Mouse (Mus musculus) midbrain, postnatal 0 days (tissue): Measurements from ENCODE around the gene Mptx2. TPM values are rescaled to one million over a fixed set of nuclear protein-coding genes. Genes with fewer than 3 reads are reported as not detected.
A peak's percentile ranks its signal among the peaks of the same experiment; 100 is the strongest.

Experiments used
- ATAC-seq: fragments of 200-750 bp; cut with Nextera tagmentation; 2 replicates; pipeline ENCODE4 v1.8.0; 2017; ENCODE audit warnings: moderate number of reproducible peaks, mild to moderate bottlenecking, moderate TSS enrichment, moderate library complexity; ENCODE audit not compliant: low FRiP score
- DNase-seq: peaks from one replicate; pipeline ENCODE4 v3.0.0-alpha.2; 2015; ENCODE audit warnings: low spot score
- H3K27ac ChIP-seq: fragments of 300-500 bp; sonication (generic); 2 replicates; pipeline ENCODE4 v1.5.1; 2014; ENCODE audit warnings: low read depth, mild to moderate bottlenecking, low read length, mixed read lengths
- H3K27me3 ChIP-seq: fragments of 300-500 bp; sonication (generic); 2 replicates; pipeline ENCODE4 v1.6.1; 2014; ENCODE audit warnings: low read length, control low read depth, mixed read lengths; ENCODE audit not compliant: insufficient read depth
- H3K36me3 ChIP-seq: fragments of 300-500 bp; sonication (generic); 2 replicates; pipeline ENCODE4 v1.6.1; 2014; ENCODE audit warnings: low read length, control low read depth, mixed read lengths; ENCODE audit not compliant: insufficient read depth
- H3K4me1 ChIP-seq: fragments of 300-500 bp; sonication (generic); 2 replicates; pipeline ENCODE4 v1.6.1; 2014; ENCODE audit warnings: mild to moderate bottlenecking, control low read depth, antibody characterized with exemption, low read length, mixed read lengths; ENCODE audit not compliant: insufficient read depth
- H3K4me2 ChIP-seq: fragments of 300-500 bp; sonication (generic); 2 replicates; pipeline ENCODE4 v1.6.1; 2014; ENCODE audit warnings: low read depth, mild to moderate bottlenecking, low read length, mixed read lengths; ENCODE audit not compliant: poor library complexity, severe bottlenecking
- H3K4me3 ChIP-seq: fragments of 300-500 bp; sonication (generic); 2 replicates; pipeline ENCODE4 v1.5.1; 2014; ENCODE audit warnings: low read depth, mild to moderate bottlenecking, low read length, moderate library complexity
- H3K9ac ChIP-seq: fragments of 300-500 bp; sonication (generic); replicated peaks from 2 replicates; pipeline ENCODE4 v1.6.1; 2014; ENCODE audit warnings: mild to moderate bottlenecking, low read length, moderate library complexity, mixed read lengths; ENCODE audit not compliant: poor library complexity, severe bottlenecking
- H3K9me3 ChIP-seq: fragments of 300-500 bp; sonication (generic); 2 replicates; pipeline ENCODE4 v1.6.1; 2016; ENCODE audit warnings: low read length, control low read depth
- CTCF ChIP-seq: IDR thresholded peaks from 2 replicates; pipeline ENCODE4 v1.5.1; 2016; ENCODE audit warnings: antibody characterized with exemption, mild to moderate bottlenecking
- WGBS: fragments of 180-500 bp; shearing (Covaris S2); extraction: QIAGEN DNeasy Blood & Tissue Kit; methylation state at CpG from one replicate; pipeline ENCODE4 v1.1.7; 2014; 5-methylcytosine and 5-hydroxymethylcytosine counted together
- polyA plus RNA-seq: library from polyadenylated mRNA; unstranded; fragments of >200 nt; fragmentation: Nextera tagmentation; extraction: Ambion mirVana; gene quantifications from 2 replicates; pipeline ENCODE4 v1.2.1, GENCODE M21; 2015
- total RNA-seq: library from RNA; depleted of rRNA; stranded (reverse); fragments of >200 nt; gene quantifications from 2 replicates; pipeline ENCODE4 v1.2.3, GENCODE M21; 2014; rRNA removed

Gene Mptx2
- total RNA-seq (not detected in 2 replicates), polyA plus RNA-seq (not detected in 2 replicates)

DNA sequence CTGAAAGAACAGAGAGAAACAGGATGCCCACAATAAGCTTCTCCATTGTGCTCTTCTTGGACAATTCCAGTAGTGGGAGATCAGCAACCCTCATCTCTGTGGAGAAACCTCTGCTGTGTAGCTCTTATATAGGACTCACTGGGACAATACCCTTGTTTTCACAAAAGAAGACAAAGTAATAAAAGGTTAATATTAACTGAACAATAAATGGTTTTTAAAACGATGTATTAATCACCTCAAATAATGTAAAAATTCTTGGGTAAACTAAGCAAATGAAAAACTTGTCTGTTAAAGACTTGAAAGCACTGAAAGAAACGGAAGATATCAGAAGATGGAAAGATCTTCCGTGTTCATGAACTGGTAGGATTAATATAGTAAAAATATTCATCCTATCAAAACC is at the start of gene Mptx2:
Gene Mptx2 (minus strand): TSS at position 101 of the 400 bp plus-strand sequence.
- H3K9me3 ChIP-seq = no peaks in the 10 kb centered on the region
- WGBS = 71% methylated on average over 3 of the region's 3 CpGs
- no peaks in the 10 kb centered on the region for H3K27me3 ChIP-seq
- no peak within 1 kb of the TSS for H3K27ac ChIP-seq
- no peak within 1 kb of the TSS for H3K9ac ChIP-seq
- H3K4me2 ChIP-seq = no peak within 1 kb of the TSS
- no peaks in the 10 kb centered on the region for H3K36me3 ChIP-seq
- no peak within 1 kb of the TSS for H3K4me3 ChIP-seq
- TF ChIP-seq CTCF = no peak
- ATAC-seq (no peak), DNase-seq (no peak)
- no peaks in the 10 kb centered on the region for H3K4me1 ChIP-seq

DNA sequence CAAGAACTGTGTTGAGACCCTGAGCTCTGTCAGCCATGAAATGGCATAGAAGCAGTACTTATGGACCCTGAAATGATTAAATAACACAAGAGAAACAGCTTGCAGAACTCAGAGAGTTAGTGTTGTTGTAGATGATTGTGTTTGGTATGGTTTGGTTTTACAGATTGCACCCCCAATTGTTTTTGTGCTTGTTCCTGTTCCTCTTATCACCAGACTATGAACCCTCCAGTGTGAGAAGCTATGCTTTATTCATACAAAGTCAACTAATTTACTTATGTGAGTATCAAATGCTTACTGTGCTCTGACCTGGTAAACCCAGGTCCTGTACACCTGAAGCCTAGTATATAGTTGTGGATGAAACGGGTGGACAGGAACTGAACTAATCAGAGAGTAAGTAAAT is 49.0 kb upstream of the Mptx2 start:
- H3K27me3 ChIP-seq = no peaks in the 10 kb centered on the region
- no peak overlapping the region for H3K4me3 ChIP-seq
- 41% methylated on average over 1 of the region's 1 CpGs for WGBS
- no peak overlapping the region for H3K9ac ChIP-seq
- no peak for TF ChIP-seq CTCF
- no peak for ATAC-seq
- no peak overlapping the region for H3K4me2 ChIP-seq
- no peaks in the 10 kb centered on the region for H3K36me3 ChIP-seq
- no peak for DNase-seq
- H3K9me3 ChIP-seq = no peaks in the 10 kb centered on the region
- no peak overlapping the region for H3K27ac ChIP-seq
- H3K4me1 ChIP-seq = no peaks in the 10 kb centered on the region

DNA sequence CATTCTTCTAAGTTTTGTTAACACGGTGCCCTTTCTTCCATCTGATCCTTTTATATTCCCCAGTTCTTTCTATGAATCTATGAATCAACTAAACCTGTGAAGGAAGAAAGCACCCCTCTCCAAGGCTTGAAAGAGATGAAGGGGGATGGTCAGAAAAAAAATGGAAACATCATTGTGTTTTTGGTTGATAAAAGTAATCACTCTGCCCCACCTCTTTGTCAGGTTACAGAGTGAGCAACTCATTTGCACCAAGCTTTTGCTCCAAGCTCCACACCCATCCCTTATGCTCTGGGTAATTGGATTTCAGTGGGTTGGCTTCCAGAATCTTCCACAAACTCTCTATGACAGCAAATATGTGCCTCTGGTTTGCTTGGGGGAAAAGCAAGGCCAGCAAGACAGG is 47.8 kb upstream of the Mptx2 start:
- no peak for TF ChIP-seq CTCF
- no peaks in the 10 kb centered on the region for H3K36me3 ChIP-seq
- H3K4me2 ChIP-seq = no peak overlapping the region
- no peaks in the 10 kb centered on the region for H3K4me1 ChIP-seq
- 83% methylated on average over 1 of the region's 1 CpGs for WGBS
- H3K9me3 ChIP-seq = no peaks in the 10 kb centered on the region
- DNase-seq (no peak), ATAC-seq (no peak)
- H3K27ac ChIP-seq = no peak overlapping the region
- H3K4me3 ChIP-seq = no peak overlapping the region
- no peak overlapping the region for H3K9ac ChIP-seq
- no peaks in the 10 kb centered on the region for H3K27me3 ChIP-seq

DNA sequence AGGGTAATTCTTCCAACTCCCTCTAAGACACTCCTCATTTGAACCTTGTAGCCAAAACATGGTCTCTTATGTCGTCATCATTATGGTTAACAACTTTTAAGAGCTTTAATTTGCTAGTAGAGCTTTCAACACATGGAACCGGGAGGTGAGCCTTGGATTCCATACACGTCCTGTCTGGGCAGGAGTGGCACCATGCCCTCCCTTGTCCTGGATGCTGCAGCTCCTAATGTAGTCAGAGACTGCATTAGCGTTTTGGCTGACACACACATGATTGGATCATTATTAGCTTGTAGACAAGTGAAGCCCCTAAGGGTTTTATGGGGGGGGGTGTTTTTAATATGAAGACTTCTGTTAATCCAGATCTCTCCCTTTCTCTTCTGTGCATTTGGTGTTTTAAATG is 47.4 kb upstream of the Mptx2 start:
- Histone ChIP-seq H3K27me3 (no peaks in the 10 kb centered on the region), H3K27ac (no peak overlapping the region), H3K36me3 (no peaks in the 10 kb centered on the region), H3K4me1 (no peaks in the 10 kb centered on the region), H3K9ac (no peak overlapping the region), H3K9me3 (no peaks in the 10 kb centered on the region), H3K4me3 (no peak overlapping the region), H3K4me2 (no peak overlapping the region)
- 67% methylated on average over 4 of the region's 4 CpGs for WGBS
- ATAC-seq (no peak), DNase-seq (no peak)
- no peak for TF ChIP-seq CTCF

DNA sequence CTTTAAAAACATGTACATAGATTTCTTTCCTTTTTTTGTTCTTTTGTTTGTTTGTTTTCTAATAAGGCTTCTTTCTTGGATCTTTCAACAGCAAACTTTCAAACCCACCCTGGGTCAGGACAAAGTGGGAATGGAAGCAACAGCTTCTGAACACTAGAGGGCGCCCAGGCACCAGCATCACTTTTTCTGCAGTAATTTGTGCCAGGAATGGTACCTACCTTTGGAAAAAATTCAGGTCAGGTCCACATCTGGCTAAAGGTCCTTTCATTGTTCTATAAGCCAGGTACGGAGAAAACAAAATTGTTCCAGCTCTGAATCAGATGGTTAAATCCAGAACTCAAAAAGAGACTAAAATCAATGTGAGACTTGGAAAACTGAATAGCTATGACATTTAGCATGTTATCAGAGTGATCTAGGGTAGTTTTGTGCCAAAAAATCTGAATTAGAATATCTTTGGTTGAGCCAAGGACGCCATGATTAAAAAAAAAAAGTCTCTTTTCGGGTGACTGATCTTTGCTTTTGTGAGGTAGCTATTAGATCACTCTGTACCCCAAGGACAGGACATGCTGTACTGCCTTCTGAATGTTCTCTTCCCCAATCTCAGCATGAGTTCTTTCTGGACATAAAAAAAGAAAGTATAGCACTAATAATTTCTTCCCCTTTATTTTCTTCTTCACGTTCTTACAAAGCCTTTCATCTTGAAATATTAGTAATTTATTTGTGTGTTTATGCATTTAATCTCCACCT is 46.4 kb upstream of the Mptx2 start:
- DNase-seq = peak; percentile 35
- Histone ChIP-seq H3K9me3 (no peaks in the 10 kb centered on the region), H3K27me3 (no peaks in the 10 kb centered on the region), H3K4me2 (no peak overlapping the region), H3K9ac (no peak overlapping the region), H3K4me1 (no peaks in the 10 kb centered on the region), H3K4me3 (no peak overlapping the region), H3K36me3 (no peaks in the 10 kb centered on the region), H3K27ac (no peak overlapping the region)
- 34% methylated on average over 5 of the region's 5 CpGs for WGBS
- no peak for ATAC-seq
- TF ChIP-seq CTCF = peak; percentile 78

- no peak overlapping the region for H3K4me3 ChIP-seq
- H3K4me2 ChIP-seq = no peak overlapping the region
- no peak overlapping the region for H3K9ac ChIP-seq
- no peak overlapping the region for H3K27ac ChIP-seq
- H3K4me1 ChIP-seq = no peaks in the 10 kb centered on the region
- no peaks in the 10 kb centered on the region for H3K36me3 ChIP-seq
- no peak for DNase-seq
- no peak for ATAC-seq
- no peak for TF ChIP-seq CTCF
- WGBS = 66% methylated on average over 6 of the region's 6 CpGs
- H3K9me3 ChIP-seq = no peaks in the 10 kb centered on the region
- no peaks in the 10 kb centered on the region for H3K27me3 ChIP-seq
Measured at GRCm38 (mm10) chr1:173322249-173322627, 44.7 kb upstream of the Mptx2 start.
